Mouse (Mus musculus) forebrain, embryonic 11.5 days (tissue): Measurements from ENCODE around the gene Shbg. TPM values are rescaled to one million over a fixed set of nuclear protein-coding genes. Genes with fewer than 3 reads are reported as not detected.
A peak's percentile ranks its signal among the peaks of the same experiment; 100 is the strongest.

Experiments
- ATAC-seq: fragments of 200-750 bp; cut with Nextera tagmentation; replicated peaks from 2 replicates; pipeline ENCODE4 v1.8.0; 2017; ENCODE audit warnings: moderate TSS enrichment; ENCODE audit not compliant: low FRiP score
- DNase-seq: peaks from one replicate; pipeline ENCODE4 v3.0.0-alpha.2; 2017; ENCODE audit warnings: low spot score
- H3K27ac ChIP-seq: fragments of 300-500 bp; sonication (generic); 2 replicates; pipeline ENCODE4 v1.5.1; 2014; ENCODE audit warnings: low read depth, low read length
- H3K27me3 ChIP-seq: fragments of 300-500 bp; sonication (generic); 2 replicates; pipeline ENCODE4 v1.6.1; 2014; ENCODE audit warnings: mild to moderate bottlenecking, low read length, mixed read lengths; ENCODE audit not compliant: control insufficient read depth, insufficient read depth
- H3K36me3 ChIP-seq: fragments of 300-500 bp; sonication (generic); 2 replicates; pipeline ENCODE4 v1.6.1; 2014; ENCODE audit warnings: mild to moderate bottlenecking, low read length, moderate library complexity, mixed read lengths; ENCODE audit not compliant: control insufficient read depth, insufficient read depth
- H3K4me1 ChIP-seq: fragments of 300-500 bp; sonication (generic); replicated peaks from 2 replicates; pipeline ENCODE4 v1.6.1; 2014; ENCODE audit warnings: low read length, mixed read lengths; ENCODE audit not compliant: control insufficient read depth, insufficient read depth
- H3K4me2 ChIP-seq: fragments of 300-500 bp; sonication (generic); 2 replicates; pipeline ENCODE4 v1.6.1; 2014; ENCODE audit warnings: low read depth, mild to moderate bottlenecking, low read length, moderate library complexity, mixed read lengths; ENCODE audit not compliant: severe bottlenecking
- H3K4me3 ChIP-seq: fragments of 300-500 bp; sonication (generic); 2 replicates; pipeline ENCODE4 v1.5.1; 2014; ENCODE audit warnings: low read depth, low read length
- H3K9ac ChIP-seq: fragments of 300-500 bp; sonication (generic); 2 replicates; pipeline ENCODE4 v1.6.1; 2014; ENCODE audit warnings: low read length
- H3K9me3 ChIP-seq: fragments of 300-500 bp; sonication (generic); 2 replicates; pipeline ENCODE4 v1.6.1; 2016; ENCODE audit warnings: low read length, mixed read lengths; ENCODE audit not compliant: control insufficient read depth
- WGBS: fragments of 180-500 bp; shearing (Covaris S2); extraction: QIAGEN DNeasy Blood & Tissue Kit; methylation state at CpG from one replicate; pipeline ENCODE4 v1.1.7; 2014; 5-methylcytosine and 5-hydroxymethylcytosine counted together
- polyA plus RNA-seq: library from polyadenylated mRNA; unstranded; fragments of >200 nt; fragmentation: Nextera tagmentation; extraction: Ambion mirVana; gene quantifications from 2 replicates; pipeline ENCODE4 v1.2.1, GENCODE M21; 2014

The Shbg gene
- polyA plus RNA-seq, 1 experiment from 2014 or later: not detected

DNA sequence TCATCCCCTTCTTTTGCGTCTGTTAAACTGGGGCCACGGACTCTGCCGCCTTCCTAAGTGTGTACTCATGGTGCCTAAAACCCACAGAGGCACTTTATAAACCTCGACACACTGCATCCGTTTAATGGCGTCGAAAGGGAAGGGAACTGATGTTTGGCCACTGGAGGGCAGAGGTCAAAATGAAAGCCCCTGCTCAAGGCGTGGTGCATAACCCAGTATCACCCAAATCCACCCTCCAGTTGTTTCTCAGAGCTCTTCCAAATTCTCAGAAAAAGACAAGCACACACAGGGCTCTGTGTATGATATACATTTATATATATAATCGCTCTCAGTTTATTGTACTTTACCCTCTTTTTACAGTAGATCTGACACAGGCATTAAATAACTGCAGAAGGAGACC lies 18.3 kb downstream of the Shbg start:
- 6% methylated on average over 9 of the region's 9 CpGs for WGBS
- H3K27ac ChIP-seq: no peak overlapping the region

DNA sequence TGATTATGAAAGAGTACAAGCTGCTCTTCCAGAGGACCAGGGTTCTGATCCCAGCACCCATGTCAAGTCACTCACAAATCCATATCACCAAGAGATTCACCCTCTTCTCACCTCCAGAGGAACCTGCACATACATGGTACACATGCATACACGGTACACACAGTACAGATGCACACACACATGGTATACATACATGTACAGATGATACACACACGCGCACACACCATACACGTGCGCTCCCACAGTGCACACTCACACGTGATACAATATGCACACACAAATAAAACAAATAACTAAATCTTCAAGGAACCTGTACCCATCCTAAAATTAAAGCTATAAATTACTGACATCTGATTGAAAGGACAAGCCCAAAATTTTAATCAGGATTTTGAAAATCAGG lies 22.9 kb downstream of the Shbg start:
- 97% methylated on average over 6 of the region's 6 CpGs for WGBS
- Histone ChIP-seq H3K9me3 (no peaks in the 10 kb centered on the region), H3K9ac (no peak overlapping the region), H3K27ac (no peak overlapping the region), H3K27me3 (no peaks in the 10 kb centered on the region), H3K4me1 (peaks cover 3% of the 10 kb centered on the region; the same call in 1 of the 2 replicates), H3K4me3 (no peak overlapping the region), H3K4me2 (no peak overlapping the region), H3K36me3 (peaks cover 7% of the 10 kb centered on the region)
- DNase-seq (no peak), ATAC-seq (no peak)

More for the DNA sequence above, 18.3 kb downstream of the Shbg start:
- no peak for DNase-seq
- Histone ChIP-seq H3K9ac (peak overlapping the region; percentile 16; the same call in 1 of the 2 replicates), H3K4me3 (no peak overlapping the region), H3K27me3 (peaks cover 4% of the 10 kb centered on the region; the same call in 1 of the 2 replicates), H3K4me2 (0 out of 2 replicates have a peak overlapping the region, but pooled peaks have one; percentile 18), H3K9me3 (no peaks in the 10 kb centered on the region), H3K4me1 (peaks cover 10% of the 10 kb centered on the region; the same call in 1 of the 2 replicates), H3K36me3 (no peaks in the 10 kb centered on the region)
- ATAC-seq: no peak

DNA sequence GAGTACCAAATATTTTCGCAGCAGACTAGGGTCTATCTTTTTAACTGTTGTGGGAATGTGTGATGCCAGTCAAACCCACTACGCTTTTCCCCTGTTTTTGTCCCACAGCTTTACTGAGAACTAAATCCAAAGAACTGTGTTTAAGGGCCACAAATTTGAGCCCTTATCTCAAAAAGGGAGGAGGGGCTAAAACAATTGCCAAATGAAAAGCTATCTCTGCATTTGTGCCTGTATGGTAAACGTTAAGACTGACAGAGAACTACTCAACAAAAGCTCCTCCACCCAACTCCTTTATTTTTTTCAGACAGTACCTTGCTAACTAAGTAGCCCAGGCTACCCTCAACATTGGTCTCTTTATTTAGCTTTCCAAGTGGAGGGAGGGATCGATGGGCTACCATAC lies 24.9 kb downstream of the Shbg start:
- no peak overlapping the region for H3K4me3 ChIP-seq
- ATAC-seq (no peak), DNase-seq (no peak)
- H3K4me1 ChIP-seq: no peaks in the 10 kb centered on the region
- no peak overlapping the region for H3K27ac ChIP-seq
- no peaks in the 10 kb centered on the region for H3K27me3 ChIP-seq
- no peaks in the 10 kb centered on the region for H3K9me3 ChIP-seq
- WGBS: 92% methylated on average over 4 of the region's 4 CpGs
- H3K36me3 ChIP-seq: peaks cover 11% of the 10 kb centered on the region
- no peak overlapping the region for H3K4me2 ChIP-seq
- no peak overlapping the region for H3K9ac ChIP-seq

DNA sequence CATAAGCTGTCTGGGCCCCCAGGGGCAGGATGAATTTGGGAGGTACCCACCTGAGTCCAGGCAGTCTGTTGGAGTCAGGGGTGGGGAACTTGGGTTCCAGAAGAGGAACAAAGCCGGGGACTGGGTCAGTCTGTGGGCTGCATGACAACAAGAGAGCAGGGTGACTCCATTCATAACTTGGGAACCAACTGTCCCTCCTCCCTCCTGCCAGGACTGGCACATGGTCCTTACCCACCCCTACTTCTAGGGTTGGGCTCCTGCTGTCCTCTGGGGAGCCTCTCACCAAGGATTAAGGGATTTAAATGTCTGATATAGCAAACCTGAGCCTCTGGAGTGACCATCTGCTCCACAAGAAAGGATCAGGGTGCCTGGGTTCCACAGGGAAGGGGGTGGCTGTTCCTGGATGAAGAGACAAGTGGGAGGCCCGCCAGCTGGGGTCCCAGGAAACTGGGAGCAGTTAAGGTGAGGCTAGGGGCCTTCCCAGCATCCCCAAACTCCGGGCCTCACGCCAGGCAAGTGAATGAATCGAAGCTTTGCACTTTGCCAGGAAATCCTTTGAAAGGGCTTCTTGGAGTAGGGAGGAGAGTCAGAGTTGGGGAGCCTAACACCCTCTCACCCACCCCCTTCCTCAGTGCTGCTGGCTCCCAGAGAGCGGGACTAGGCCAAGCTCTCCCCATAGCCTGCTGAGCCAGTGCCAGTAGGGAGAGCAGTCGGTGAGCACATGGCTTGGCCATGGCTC lies 25.6 kb downstream of the Shbg start:
- H3K9ac ChIP-seq: no peak overlapping the region
- H3K27ac ChIP-seq: no peak overlapping the region
- H3K4me2 ChIP-seq: no peak overlapping the region
- peaks cover 11% of the 10 kb centered on the region for H3K36me3 ChIP-seq
- 83% methylated on average over 7 of the region's 7 CpGs for WGBS
- H3K4me3 ChIP-seq: no peak overlapping the region
- ATAC-seq (no peak), DNase-seq (no peak)
- no peaks in the 10 kb centered on the region for H3K9me3 ChIP-seq
- H3K4me1 ChIP-seq: no peaks in the 10 kb centered on the region
- no peaks in the 10 kb centered on the region for H3K27me3 ChIP-seq

DNA sequence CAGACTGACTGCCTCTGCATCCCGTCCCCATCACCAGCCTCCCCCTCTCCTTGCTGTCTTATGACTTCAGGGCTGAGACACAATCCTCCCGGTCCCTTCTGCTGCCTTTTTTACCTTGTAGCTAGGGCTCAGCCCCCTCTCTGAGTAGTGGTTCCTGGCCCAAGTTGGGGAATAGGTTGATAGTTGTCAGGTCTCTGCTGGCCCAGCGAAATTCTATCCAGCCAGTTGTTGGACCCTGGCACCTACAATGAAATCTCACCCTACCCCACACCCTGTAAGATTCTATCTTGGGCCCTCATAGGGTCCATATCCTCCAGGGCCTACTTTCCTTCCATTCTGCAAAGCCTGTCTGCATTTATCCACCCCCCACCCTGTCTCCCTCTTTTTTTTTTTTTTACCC lies 26.3 kb downstream of the Shbg start:
- no peak for ATAC-seq
- Histone ChIP-seq H3K4me3 (no peak overlapping the region), H3K4me2 (no peak overlapping the region), H3K9ac (no peak overlapping the region), H3K27ac (no peak overlapping the region), H3K27me3 (no peaks in the 10 kb centered on the region), H3K36me3 (peaks cover 11% of the 10 kb centered on the region), H3K4me1 (no peaks in the 10 kb centered on the region), H3K9me3 (no peaks in the 10 kb centered on the region)
- DNase-seq: no peak
- 88% methylated on average over 3 of the region's 3 CpGs for WGBS

DNA sequence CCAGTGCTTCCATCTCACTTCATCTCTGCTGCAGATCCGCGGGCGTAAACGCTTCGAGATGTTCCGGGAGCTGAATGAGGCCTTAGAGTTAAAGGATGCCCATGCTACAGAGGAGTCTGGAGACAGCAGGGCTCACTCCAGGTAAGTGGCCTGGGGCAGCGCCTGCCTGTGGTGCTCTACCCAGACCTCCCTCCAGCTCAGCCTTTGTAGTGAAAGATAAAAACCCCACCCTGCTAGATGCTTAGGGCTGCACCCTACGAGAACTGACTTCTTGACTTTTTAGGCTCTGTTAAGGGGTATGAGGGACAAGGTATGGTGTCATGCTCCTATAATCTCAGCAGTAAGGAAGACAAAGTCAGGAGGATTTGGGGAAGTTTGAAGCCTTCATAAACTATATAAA lies 27.1 kb downstream of the Shbg start:
- no peak for DNase-seq
- no peaks in the 10 kb centered on the region for H3K4me1 ChIP-seq
- peaks cover 11% of the 10 kb centered on the region for H3K36me3 ChIP-seq
- WGBS: 94% methylated on average over 8 of the region's 8 CpGs
- no peaks in the 10 kb centered on the region for H3K27me3 ChIP-seq
- no peak overlapping the region for H3K4me2 ChIP-seq
- no peaks in the 10 kb centered on the region for H3K9me3 ChIP-seq
- no peak for ATAC-seq
- no peak overlapping the region for H3K4me3 ChIP-seq
- H3K9ac ChIP-seq: no peak overlapping the region
- no peak overlapping the region for H3K27ac ChIP-seq

DNA sequence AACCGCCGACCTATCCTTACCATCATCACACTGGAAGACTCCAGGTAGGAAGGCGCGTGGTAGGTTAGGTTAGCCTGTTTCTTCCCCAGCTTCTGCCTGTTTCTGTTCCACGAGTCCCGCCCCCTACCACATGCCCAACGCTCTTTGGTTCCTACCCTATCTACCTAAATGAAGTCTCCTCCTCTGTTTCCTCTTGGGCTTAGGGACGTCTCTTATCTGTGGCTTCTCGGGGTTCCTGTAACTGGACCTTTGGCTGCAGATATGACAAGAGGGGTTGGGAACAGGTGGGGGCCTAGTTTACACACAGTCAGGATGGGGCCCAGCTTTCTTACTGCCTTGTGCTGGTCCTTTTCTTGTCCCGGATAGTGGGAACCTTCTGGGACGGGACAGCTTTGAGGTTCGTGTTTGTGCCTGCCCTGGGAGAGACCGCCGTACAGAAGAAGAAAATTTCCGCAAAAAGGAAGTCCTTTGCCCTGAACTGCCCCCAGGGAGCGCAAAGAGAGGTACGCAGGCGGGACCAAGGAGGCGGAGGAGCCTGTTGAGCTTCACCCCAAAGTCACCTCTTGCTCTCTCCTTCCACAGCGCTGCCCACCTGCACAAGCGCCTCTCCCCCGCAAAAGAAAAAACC lies 28.4 kb downstream of the Shbg start:
- H3K9ac ChIP-seq: no peak overlapping the region
- H3K27ac ChIP-seq: no peak overlapping the region
- ATAC-seq: no peak
- 91% methylated on average over 22 of the region's 22 CpGs for WGBS
- H3K4me3 ChIP-seq: no peak overlapping the region
- H3K27me3 ChIP-seq: no peaks in the 10 kb centered on the region
- DNase-seq: no peak
- no peaks in the 10 kb centered on the region for H3K4me1 ChIP-seq
- H3K36me3 ChIP-seq: peaks cover 11% of the 10 kb centered on the region
- H3K9me3 ChIP-seq: no peaks in the 10 kb centered on the region
- H3K4me2 ChIP-seq: no peak overlapping the region

DNA sequence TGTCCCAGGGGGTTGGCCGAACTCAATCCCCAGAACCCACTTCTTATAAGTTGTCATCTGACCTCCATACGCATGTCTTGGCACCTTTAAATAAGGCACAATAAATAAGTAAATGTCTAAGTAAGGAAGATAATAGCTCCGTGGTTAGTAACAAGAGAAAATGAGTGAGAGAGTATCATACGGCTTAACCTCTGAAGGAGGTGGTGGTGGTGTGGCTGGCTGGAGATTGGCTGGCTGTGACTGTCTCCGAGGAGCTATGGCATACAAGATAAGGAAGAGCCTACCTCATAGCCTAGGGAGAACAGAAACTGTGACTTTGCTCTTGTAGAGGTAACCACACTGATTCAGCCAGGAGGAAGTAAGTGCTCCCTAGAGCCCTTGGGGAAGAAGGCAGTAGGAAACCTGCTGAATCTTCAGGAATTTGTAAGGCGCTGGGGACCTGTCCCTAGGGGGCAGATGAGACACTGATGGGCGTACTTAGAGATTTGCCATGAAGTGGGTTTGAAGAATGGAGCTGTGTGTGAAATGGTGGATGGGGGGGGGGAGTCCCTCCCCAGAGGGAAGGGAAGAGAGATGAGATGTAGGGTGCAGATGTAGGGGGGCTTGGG lies 31.9 kb downstream of the Shbg start:
- Histone ChIP-seq H3K9ac (no peak overlapping the region), H3K9me3 (no peaks in the 10 kb centered on the region), H3K4me3 (no peak overlapping the region), H3K27ac (no peak overlapping the region), H3K27me3 (no peaks in the 10 kb centered on the region), H3K36me3 (peaks cover 7% of the 10 kb centered on the region), H3K4me1 (no peaks in the 10 kb centered on the region; the same call in 1 of the 2 replicates), H3K4me2 (no peak overlapping the region)
- ATAC-seq: no peak
- 89% methylated on average over 7 of the region's 7 CpGs for WGBS
- DNase-seq: no peak
